Mouse (Mus musculus) neural tube, embryonic 11.5 days (tissue): ENCODE measurements around the gene Cstf1. TPM values are rescaled to one million over a fixed set of nuclear protein-coding genes. Genes with fewer than 3 reads are reported as not detected.

Experiments
- ATAC-seq: fragments of 200-750 bp; cut with Nextera tagmentation; 2 replicates; pipeline ENCODE4 v1.8.0; 2017; ENCODE audit warnings: moderate number of reproducible peaks, mild to moderate bottlenecking, moderate TSS enrichment, moderate library complexity; ENCODE audit not compliant: insufficient read depth, low FRiP score, low TSS enrichment
- DNase-seq: peaks from one replicate; pipeline ENCODE4 v3.0.0-alpha.2; 2015; ENCODE audit warnings: low spot score
- H3K27ac ChIP-seq: fragments of 300-500 bp; sonication (generic); 2 replicates; pipeline ENCODE4 v1.5.1; 2014; ENCODE audit warnings: low read depth, mild to moderate bottlenecking, low read length
- H3K27me3 ChIP-seq: fragments of 300-500 bp; sonication (generic); 2 replicates; pipeline ENCODE4 v1.6.1; 2014; ENCODE audit warnings: mild to moderate bottlenecking, low read length, mixed read lengths; ENCODE audit not compliant: control insufficient read depth, insufficient read depth
- H3K36me3 ChIP-seq: fragments of 300-500 bp; sonication (generic); 2 replicates; pipeline ENCODE4 v1.6.1; 2014; ENCODE audit warnings: mild to moderate bottlenecking, low read length, moderate library complexity, mixed read lengths; ENCODE audit not compliant: control insufficient read depth, insufficient read depth
- H3K4me1 ChIP-seq: fragments of 300-500 bp; sonication (generic); 2 replicates; pipeline ENCODE4 v1.6.1; 2014; ENCODE audit warnings: low read length, mixed read lengths; ENCODE audit not compliant: control insufficient read depth, insufficient read depth
- H3K4me2 ChIP-seq: fragments of 300-500 bp; sonication (generic); 2 replicates; pipeline ENCODE4 v1.6.1; 2014; ENCODE audit warnings: low read depth, mild to moderate bottlenecking, moderate library complexity
- H3K4me3 ChIP-seq: fragments of 300-500 bp; sonication (generic); 2 replicates; pipeline ENCODE4 v1.5.1; 2014; ENCODE audit warnings: low read depth, low read length
- H3K9ac ChIP-seq: fragments of 300-500 bp; sonication (generic); 2 replicates; pipeline ENCODE4 v1.6.1; 2014; ENCODE audit warnings: mild to moderate bottlenecking, low read length
- H3K9me3 ChIP-seq: fragments of 300-500 bp; sonication (generic); 2 replicates; pipeline ENCODE4 v1.6.1; 2016; ENCODE audit warnings: low read length; ENCODE audit not compliant: control insufficient read depth
- WGBS: fragments of 180-500 bp; shearing (Covaris S2); extraction: QIAGEN DNeasy Blood & Tissue Kit; methylation state at CpG from one replicate; pipeline ENCODE4 v1.1.7; 2014; 5-methylcytosine and 5-hydroxymethylcytosine counted together
- polyA plus RNA-seq: library from polyadenylated mRNA; unstranded; fragments of >200 nt; fragmentation: Nextera tagmentation; extraction: Ambion mirVana; gene quantifications from 2 replicates; pipeline ENCODE4 v1.2.1, GENCODE M21; 2014

Cstf1 gene
- polyA plus RNA-seq, 1 experiment from 2014 or later = 45.6 TPM

GRCm38 (mm10) chr2:172354761-172355160 is 15.7 kb upstream of the Cstf1 start:
- no peak overlapping the region for H3K9ac ChIP-seq
- H3K36me3 ChIP-seq = peaks cover 16% of the 10 kb centered on the region
- 66% methylated on average over 9 of the region's 9 CpGs for WGBS
- H3K4me1 ChIP-seq = peaks cover 2% of the 10 kb centered on the region; the same call in 1 of the 2 replicates
- DNase-seq (no peak), ATAC-seq (no peak)
- H3K9me3 ChIP-seq = no peaks in the 10 kb centered on the region
- no peak overlapping the region for H3K27ac ChIP-seq
- no peak overlapping the region for H3K4me2 ChIP-seq
- no peak overlapping the region for H3K4me3 ChIP-seq
- no peaks in the 10 kb centered on the region for H3K27me3 ChIP-seq

DNA sequence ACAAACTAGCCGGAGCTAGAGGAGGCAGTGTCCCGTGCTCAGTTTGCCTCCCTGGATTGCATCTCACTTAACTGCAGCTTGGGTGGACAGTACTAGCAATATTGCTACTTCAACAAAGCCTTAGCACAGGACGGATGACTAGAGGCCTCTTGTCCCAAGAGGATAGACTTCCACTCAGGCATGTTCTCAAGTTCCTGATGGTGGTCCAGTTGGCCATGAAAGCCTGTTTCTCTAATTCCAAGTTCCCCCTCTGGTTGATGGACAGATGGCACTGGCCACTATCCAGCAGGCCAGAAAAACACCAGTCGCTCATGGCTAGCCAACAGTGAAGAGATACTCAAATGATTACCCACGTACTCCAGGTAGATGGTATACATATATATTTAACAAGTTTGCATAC is 14.6 kb upstream of the Cstf1 start:
- no peak for DNase-seq
- no peak overlapping the region for H3K27ac ChIP-seq
- H3K9ac ChIP-seq = no peak overlapping the region
- WGBS = 86% methylated on average over 5 of the region's 5 CpGs
- no peak overlapping the region for H3K4me3 ChIP-seq
- no peaks in the 10 kb centered on the region for H3K9me3 ChIP-seq
- no peak overlapping the region for H3K4me2 ChIP-seq
- H3K36me3 ChIP-seq = peaks cover 18% of the 10 kb centered on the region
- H3K27me3 ChIP-seq = no peaks in the 10 kb centered on the region
- peaks cover 2% of the 10 kb centered on the region; the same call in 1 of the 2 replicates for H3K4me1 ChIP-seq
- no peak for ATAC-seq

DNA sequence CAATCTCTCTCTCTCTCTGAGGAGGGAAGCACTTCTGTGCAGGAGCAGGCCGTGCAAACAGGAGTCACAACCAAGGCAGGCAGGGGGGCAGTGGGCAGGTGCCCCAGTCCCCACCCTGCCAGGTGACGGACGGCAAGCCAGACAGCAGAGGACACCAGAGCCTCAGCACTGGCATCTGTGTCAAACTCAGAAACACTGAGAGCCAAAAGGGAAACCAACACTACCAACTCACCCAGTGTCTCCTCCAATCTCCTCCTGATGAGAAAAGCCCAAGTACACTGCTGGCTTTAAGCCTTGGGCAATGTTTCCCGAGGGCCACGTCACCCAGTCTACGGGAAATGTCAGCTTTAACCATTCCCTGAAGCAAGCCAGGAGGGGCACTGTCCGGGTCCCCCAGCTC is 7.3 kb upstream of the Cstf1 start:
- Histone ChIP-seq H3K9me3 (no peaks in the 10 kb centered on the region; the same call in 1 of the 2 replicates), H3K4me2 (no peak overlapping the region), H3K4me3 (no peak overlapping the region), H3K27me3 (no peaks in the 10 kb centered on the region), H3K36me3 (peaks cover 33% of the 10 kb centered on the region), H3K9ac (no peak overlapping the region), H3K27ac (no peak overlapping the region), H3K4me1 (no peaks in the 10 kb centered on the region)
- WGBS = 90% methylated on average over 7 of the region's 7 CpGs
- ATAC-seq (no peak), DNase-seq (no peak)

- Histone ChIP-seq H3K36me3 (peaks cover 23% of the 10 kb centered on the region), H3K27ac (no peak overlapping the region), H3K4me2 (peak overlapping the region; percentile 48), H3K9ac (peak overlapping the region; percentile 78), H3K4me3 (peak overlapping the region; percentile 69), H3K9me3 (no peaks in the 10 kb centered on the region), H3K27me3 (no peaks in the 10 kb centered on the region), H3K4me1 (peaks cover 17% of the 10 kb centered on the region)
- ATAC-seq (no peak), DNase-seq (no peak)
- 1% methylated on average over 11 of the region's 11 CpGs for WGBS
These were observed 777 bp downstream of the Cstf1 start for GRCm38 (mm10) chr2:172371258-172371657.

GRCm38 (mm10) chr2:172376551-172376950 is 6.1 kb downstream of the Cstf1 start:
- Histone ChIP-seq H3K4me2 (no peak overlapping the region), H3K4me3 (no peak overlapping the region), H3K27me3 (no peaks in the 10 kb centered on the region), H3K9me3 (no peaks in the 10 kb centered on the region), H3K27ac (no peak overlapping the region), H3K36me3 (peaks cover 49% of the 10 kb centered on the region), H3K9ac (no peak overlapping the region), H3K4me1 (peaks cover 5% of the 10 kb centered on the region)
- DNase-seq = no peak
- ATAC-seq = no peak
- 94% methylated on average over 4 of the region's 4 CpGs for WGBS

DNA sequence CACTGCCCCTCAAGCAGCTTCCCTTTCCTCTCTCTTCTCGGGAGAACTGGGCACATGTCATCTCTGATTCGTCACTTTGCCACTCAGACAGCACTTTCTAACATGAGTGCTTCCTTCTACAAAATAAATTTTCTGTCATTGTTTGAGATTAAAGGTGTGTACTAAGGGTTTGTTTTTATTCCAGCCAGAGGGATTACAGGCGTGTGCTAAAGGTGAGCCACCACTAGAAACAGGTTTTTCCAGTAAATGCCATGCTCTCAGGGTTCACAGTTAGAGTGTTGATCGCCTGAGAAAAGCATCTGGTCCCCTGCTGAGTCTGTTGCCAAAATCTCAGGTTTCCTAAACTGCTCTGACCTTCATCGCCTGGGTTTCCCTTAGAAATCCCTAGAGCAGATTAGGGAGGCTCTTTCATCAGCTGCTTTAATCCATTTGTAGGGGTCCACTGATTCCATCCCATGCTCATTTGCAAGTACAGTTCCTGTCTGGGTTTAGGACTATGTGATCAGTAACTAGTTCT is 6.6 kb downstream of the Cstf1 start:
- Histone ChIP-seq H3K9me3 (no peaks in the 10 kb centered on the region), H3K4me3 (no peak overlapping the region), H3K9ac (no peak overlapping the region), H3K4me1 (peaks cover under 1% of the 10 kb centered on the region; the same call in 1 of the 2 replicates), H3K27ac (no peak overlapping the region), H3K4me2 (no peak overlapping the region), H3K36me3 (peaks cover 49% of the 10 kb centered on the region), H3K27me3 (no peaks in the 10 kb centered on the region)
- DNase-seq (no peak), ATAC-seq (no peak)
- 76% methylated on average over 5 of the region's 5 CpGs for WGBS

DNA sequence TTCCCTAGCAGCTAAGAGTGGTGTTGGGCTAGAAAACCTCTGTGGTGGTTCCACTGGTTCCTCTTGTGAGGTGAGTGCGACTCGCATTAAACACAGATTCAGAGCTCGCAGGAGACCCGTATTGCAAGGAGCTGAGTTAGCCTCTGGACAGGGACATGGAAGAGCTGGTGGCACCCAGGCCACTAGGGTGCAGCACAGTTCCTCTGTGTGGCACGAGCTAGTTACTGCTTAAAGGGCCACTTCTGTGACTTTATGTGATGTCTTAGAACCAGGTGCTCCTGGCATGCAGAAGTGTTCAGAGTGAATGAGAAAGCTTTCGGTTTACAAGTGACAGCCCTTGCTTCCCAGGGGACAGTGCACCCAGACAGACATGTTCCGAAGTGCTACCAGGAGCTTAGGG is 7.9 kb downstream of the Cstf1 start:
- Histone ChIP-seq H3K4me1 (no peaks in the 10 kb centered on the region), H3K9me3 (no peaks in the 10 kb centered on the region), H3K36me3 (peaks cover 51% of the 10 kb centered on the region), H3K4me2 (no peak overlapping the region), H3K4me3 (no peak overlapping the region), H3K9ac (no peak overlapping the region), H3K27ac (no peak overlapping the region), H3K27me3 (no peaks in the 10 kb centered on the region)
- DNase-seq = peak; percentile 49
- 83% methylated on average over 7 of the region's 7 CpGs for WGBS
- no peak for ATAC-seq

- no peaks in the 10 kb centered on the region for H3K4me1 ChIP-seq
- H3K4me3 ChIP-seq = no peak overlapping the region
- no peaks in the 10 kb centered on the region for H3K27me3 ChIP-seq
- ATAC-seq = no peak
- H3K4me2 ChIP-seq = no peak overlapping the region
- no peak for DNase-seq
- H3K27ac ChIP-seq = no peak overlapping the region
- no peaks in the 10 kb centered on the region for H3K9me3 ChIP-seq
- H3K36me3 ChIP-seq = peaks cover 39% of the 10 kb centered on the region
- WGBS = 96% methylated on average over 17 of the region's 17 CpGs
- H3K9ac ChIP-seq = no peak overlapping the region
These were observed 10.0 kb downstream of the Cstf1 start for GRCm38 (mm10) chr2:172380513-172380912.

- no peak overlapping the region for H3K9ac ChIP-seq
- no peaks in the 10 kb centered on the region for H3K9me3 ChIP-seq
- H3K27ac ChIP-seq = no peak overlapping the region
- H3K36me3 ChIP-seq = peaks cover 31% of the 10 kb centered on the region
- H3K4me3 ChIP-seq = no peak overlapping the region
- H3K27me3 ChIP-seq = no peaks in the 10 kb centered on the region
- ATAC-seq (no peak), DNase-seq (no peak)
- 93% methylated on average over 11 of the region's 11 CpGs for WGBS
- no peak overlapping the region for H3K4me2 ChIP-seq
- no peaks in the 10 kb centered on the region for H3K4me1 ChIP-seq
These were observed 10.9 kb downstream of the Cstf1 start for GRCm38 (mm10) chr2:172381341-172381740.
